Mouse (Mus musculus) limb, embryonic 11.5 days (tissue): ENCODE results near the gene Olfr1104. TPM values are rescaled to one million over a fixed set of nuclear protein-coding genes. Genes with fewer than 3 reads are reported as not detected.

Experiments used
- polyA plus RNA-seq: library from polyadenylated mRNA; unstranded; fragments of >200 nt; fragmentation: Nextera tagmentation; extraction: Ambion mirVana; gene quantifications from 2 replicates; pipeline ENCODE4 v1.2.1, GENCODE M21; 2014

Gene Olfr1104
- polyA plus RNA-seq, 1 experiment from 2014 or later = not detected

Other genes with a start within 250 kb of the Olfr1104 start
- not detected in 2 replicates for gene Olfr1093, start 244.6 kb downstream of the Olfr1104 start, polyA plus RNA-seq
- gene Olfr141, start 217.1 kb downstream of the Olfr1104 start, polyA plus RNA-seq = not detected in 2 replicates
- not detected in 2 replicates for gene Olfr1094, start 202.4 kb downstream of the Olfr1104 start, polyA plus RNA-seq
- not detected in 2 replicates for gene Olfr1095, start 175.4 kb downstream of the Olfr1104 start, polyA plus RNA-seq
- not detected in 2 replicates for gene Gm13723, start 152.3 kb downstream of the Olfr1104 start, polyA plus RNA-seq
- not detected in 2 replicates for gene Olfr1097, start 134.9 kb downstream of the Olfr1104 start, polyA plus RNA-seq
- gene Olfr1098, start 102.5 kb downstream of the Olfr1104 start, polyA plus RNA-seq = not detected in 2 replicates
- not detected in 2 replicates for gene Olfr1099, start 66.4 kb downstream of the Olfr1104 start, polyA plus RNA-seq
- not detected in 2 replicates for gene Olfr1100, start 47.1 kb downstream of the Olfr1104 start, polyA plus RNA-seq
- gene Olfr1101, start 35.9 kb downstream of the Olfr1104 start, polyA plus RNA-seq = not detected in 2 replicates
- gene Olfr1102, start 28.7 kb downstream of the Olfr1104 start, polyA plus RNA-seq = not detected in 2 replicates
- gene Olfr1105, start 9.5 kb upstream of the Olfr1104 start, polyA plus RNA-seq = not detected in 2 replicates
- not detected in 2 replicates for gene Olfr1106, start 25.2 kb upstream of the Olfr1104 start, polyA plus RNA-seq
- not detected in 2 replicates for gene Olfr1107, start 48.7 kb upstream of the Olfr1104 start, polyA plus RNA-seq
- not detected in 2 replicates for gene Olfr1109, start 68.9 kb upstream of the Olfr1104 start, polyA plus RNA-seq
- not detected in 2 replicates for gene Olfr259, start 87.5 kb upstream of the Olfr1104 start, polyA plus RNA-seq
- not detected in 2 replicates for gene Olfr1110, start 113.2 kb upstream of the Olfr1104 start, polyA plus RNA-seq
- gene Olfr1111, start 125.5 kb upstream of the Olfr1104 start, polyA plus RNA-seq = not detected in 2 replicates
- gene Olfr1112, start 160.7 kb upstream of the Olfr1104 start, polyA plus RNA-seq = not detected in 2 replicates
- gene Olfr1113, start 181.9 kb upstream of the Olfr1104 start, polyA plus RNA-seq = not detected in 2 replicates
- not detected in 2 replicates for gene Olfr1115, start 220.9 kb upstream of the Olfr1104 start, polyA plus RNA-seq
- not detected in 2 replicates for gene Olfr1116, start 240.5 kb upstream of the Olfr1104 start, polyA plus RNA-seq